Mouse (Mus musculus) MEL (cell line): ENCODE results near the gene Add2.

Source experiments
- CTCF ChIP-seq, 3 experiments: IDR thresholded peaks in 2 of 3; conservative IDR thresholded peaks in 1 of 3; 2 replicates each; pipeline ENCODE4 v1.5.1; 2011 to 2012; ENCODE audit warnings: low read length in 3 of 3, low read depth in 2 of 3, mild to moderate bottlenecking in 2 of 3, improper control_type of control experiment in 1 of 3, inconsistent platforms in 1 of 3, mixed read lengths in 1 of 3, moderate library complexity in 1 of 3; ENCODE audit not compliant: control insufficient read depth in 1 of 3, insufficient read depth in 1 of 3, poor library complexity in 1 of 3, severe bottlenecking in 1 of 3
- E2F4 ChIP-seq: IDR thresholded peaks from 2 replicates; pipeline ENCODE4 v1.6.1; 2011; ENCODE audit warnings: low read depth, low read length, improper control_type of control experiment, borderline replicate concordance
- USF1 ChIP-seq: IDR thresholded peaks from 2 replicates; pipeline ENCODE4 v1.6.1; 2014; ENCODE audit warnings: low read depth, mild to moderate bottlenecking, inconsistent platforms, low read length, improper control_type of control experiment, moderate library complexity
- USF2 ChIP-seq, 2 experiments: IDR thresholded peaks; 2 replicates each; pipeline ENCODE4 v1.6.1; 2011 to 2012; ENCODE audit warnings: improper control_type of control experiment in 2 of 2, low read length in 2 of 2, borderline replicate concordance in 1 of 2, inconsistent platforms in 1 of 2, low read depth in 1 of 2, mild to moderate bottlenecking in 1 of 2; ENCODE audit not compliant: insufficient read depth in 1 of 2

DNA sequence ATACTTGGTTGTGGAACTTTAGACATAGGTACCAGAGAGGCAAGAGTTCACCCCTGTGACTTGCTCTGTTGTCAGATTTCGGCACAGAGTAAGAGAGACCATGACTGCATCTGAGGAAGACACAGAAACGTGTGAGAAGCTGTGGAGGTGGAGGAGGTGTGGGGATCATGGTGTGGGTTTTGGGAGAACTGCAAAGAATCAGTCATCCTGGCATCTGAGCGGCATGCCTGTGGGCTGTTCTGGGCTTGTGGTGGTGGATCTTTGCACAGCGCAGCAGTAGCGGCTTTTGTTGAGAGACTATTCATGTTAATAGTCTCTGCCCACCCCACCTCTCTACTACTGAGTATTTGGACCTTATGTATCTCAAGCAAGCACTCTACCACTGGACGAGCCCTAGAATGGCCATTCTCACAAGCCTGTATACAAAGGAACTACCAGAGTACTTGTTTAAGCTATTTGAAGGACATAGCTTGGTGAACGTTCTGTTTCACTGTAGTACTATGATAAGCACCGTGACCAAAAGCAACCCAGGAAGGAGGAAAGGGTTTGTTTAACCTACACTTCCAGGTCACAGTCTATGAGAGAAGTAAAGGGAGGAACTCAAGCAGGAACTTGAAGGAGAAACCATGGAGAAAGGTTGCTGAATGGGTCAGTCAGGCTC is 1.7 kb upstream of the Add2 start:
- TF ChIP-seq USF2 (IDR thresholded peaks at IDR 0.05; ENCODE audit: borderline replicate concordance in 1 of 2, insufficient read depth in 1 of 2, low read depth in 1 of 2, low read length in 2 of 2) (no peak), CTCF (IDR thresholded peaks at IDR 0.05 in 2 of 3, conservative IDR thresholded peaks at IDR 0.05 in 1 of 3; ENCODE audit: control insufficient read depth in 1 of 3, insufficient read depth in 1 of 3, low read depth in 2 of 3, low read length in 3 of 3, poor library complexity in 1 of 3, severe bottlenecking in 1 of 3) (no peak), E2F4 (no peak), USF1 (no peak)
